Mouse (Mus musculus) mesoderm, embryonic 11.5 days (tissue): Measurements from ENCODE around the gene Mcm2.
A peak's percentile ranks its signal among the peaks of the same experiment; 100 is the strongest.

ENCODE experiments used
- DNase-seq: peaks from one replicate; pipeline ENCODE4 v3.0.0-alpha.2; 2012; ENCODE audit warnings: low read depth, low spot score

The Mcm2 gene

GRCm38 (mm10) chr6:88889410-88890042 lies 9.1 kb downstream of the Mcm2 start:
- no peak for DNase-seq

GRCm38 (mm10) chr6:88886417-88886967 lies 12.1 kb downstream of the Mcm2 start:
- no peak for DNase-seq

- no peak for DNase-seq
These were observed 12.8 kb downstream of the Mcm2 start for GRCm38 (mm10) chr6:88885644-88886416.

DNA sequence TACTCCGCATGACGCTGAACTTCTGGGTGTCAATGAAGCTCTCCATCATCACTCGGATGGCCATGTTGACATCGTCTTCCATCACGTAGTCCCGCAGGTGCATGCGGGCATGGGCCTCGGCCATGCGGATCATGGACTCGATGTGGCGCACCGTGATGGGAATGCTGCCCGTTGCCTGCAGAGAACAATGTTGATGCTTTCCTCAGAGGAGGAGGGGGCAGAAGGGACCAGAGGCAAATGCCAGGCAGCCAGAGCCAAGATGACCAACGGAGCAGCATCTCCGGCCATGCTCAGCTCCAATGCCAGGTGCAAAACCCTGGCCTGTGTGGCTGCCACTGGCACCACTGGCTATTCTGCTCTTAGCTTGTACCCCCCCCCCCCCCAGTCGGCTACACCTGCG lies 13.9 kb downstream of the Mcm2 start:
- DNase-seq, result no peak

DNA sequence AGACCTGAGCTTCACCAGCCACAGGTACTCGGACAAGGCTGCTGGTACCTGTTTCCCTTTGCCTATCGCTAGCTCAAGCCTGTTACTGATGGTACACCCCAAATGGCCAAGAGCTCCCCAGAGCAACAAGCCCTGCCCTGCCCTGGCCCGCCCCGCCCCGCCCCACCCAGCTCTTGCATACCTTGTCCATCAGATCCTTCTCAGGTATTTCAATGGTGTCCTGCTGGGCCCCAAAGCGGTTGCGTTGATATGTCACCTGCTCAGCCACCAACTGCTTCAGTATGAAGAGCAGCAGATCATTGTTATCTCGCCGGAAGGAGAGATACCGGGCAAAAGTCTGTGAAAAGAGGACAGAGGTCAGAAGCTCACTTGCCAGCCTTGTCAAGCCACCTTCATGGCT lies 14.4 kb downstream of the Mcm2 start:
- no peak for DNase-seq

DNA sequence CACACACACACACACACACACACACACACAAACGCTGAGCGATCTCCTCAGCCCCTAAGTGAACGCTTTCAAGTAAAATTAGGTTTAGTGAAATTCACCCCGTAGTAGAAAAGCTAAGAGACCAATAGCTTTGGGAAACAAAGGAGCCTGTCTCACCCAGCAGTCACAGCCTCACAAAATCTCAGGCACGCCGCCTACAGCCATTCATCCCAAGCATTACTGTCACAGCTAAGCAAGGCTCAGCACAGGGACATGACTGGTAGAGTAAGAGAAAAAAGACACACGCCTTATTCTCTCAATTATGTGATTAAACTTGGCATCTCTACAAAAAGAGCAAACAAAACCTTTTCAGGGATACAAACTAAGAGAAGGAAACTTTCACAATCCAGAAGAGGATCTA lies 17.2 kb downstream of the Mcm2 start:
- DNase-seq, result no peak

- DNase-seq, result no peak
These were observed 19.1 kb downstream of the Mcm2 start for GRCm38 (mm10) chr6:88879471-88879870.

DNA sequence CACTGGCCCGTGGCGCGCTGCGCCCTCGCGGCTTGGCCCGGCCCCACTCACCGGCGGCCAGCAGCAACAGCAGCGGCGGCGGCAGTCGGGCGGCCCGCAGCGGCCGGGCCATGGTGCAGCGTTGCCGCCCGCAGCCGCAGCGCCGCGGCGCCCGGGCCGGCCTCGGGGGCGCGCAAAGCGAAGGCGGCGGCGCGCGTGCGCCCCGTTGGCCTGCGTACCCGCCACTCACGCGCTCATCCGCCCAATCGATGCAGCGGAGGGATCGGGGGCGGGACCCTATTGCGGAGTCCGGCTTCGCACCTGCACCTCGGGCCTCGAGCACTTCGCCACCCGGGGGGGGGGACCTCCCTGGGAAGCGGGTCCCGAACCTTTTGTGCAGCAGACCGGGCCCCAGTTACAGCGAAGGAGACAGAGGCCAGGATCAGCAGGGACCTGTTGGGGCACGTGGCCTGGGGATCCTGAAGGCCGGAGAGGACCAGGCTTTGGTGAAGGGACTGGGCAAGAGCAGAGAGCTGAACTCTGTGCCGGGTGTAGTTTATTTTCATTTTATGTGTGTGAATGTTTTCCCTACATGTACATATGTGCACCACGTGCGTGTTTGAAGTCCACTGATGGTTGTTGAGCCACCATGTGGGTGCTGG lies 23.6 kb downstream of the Mcm2 start, which contains the start of gene Podxl2:
Gene Podxl2, minus strand, starts transcription at position 177 of the 641 bp plus-strand sequence.
- peak; percentile 86 for DNase-seq

DNA sequence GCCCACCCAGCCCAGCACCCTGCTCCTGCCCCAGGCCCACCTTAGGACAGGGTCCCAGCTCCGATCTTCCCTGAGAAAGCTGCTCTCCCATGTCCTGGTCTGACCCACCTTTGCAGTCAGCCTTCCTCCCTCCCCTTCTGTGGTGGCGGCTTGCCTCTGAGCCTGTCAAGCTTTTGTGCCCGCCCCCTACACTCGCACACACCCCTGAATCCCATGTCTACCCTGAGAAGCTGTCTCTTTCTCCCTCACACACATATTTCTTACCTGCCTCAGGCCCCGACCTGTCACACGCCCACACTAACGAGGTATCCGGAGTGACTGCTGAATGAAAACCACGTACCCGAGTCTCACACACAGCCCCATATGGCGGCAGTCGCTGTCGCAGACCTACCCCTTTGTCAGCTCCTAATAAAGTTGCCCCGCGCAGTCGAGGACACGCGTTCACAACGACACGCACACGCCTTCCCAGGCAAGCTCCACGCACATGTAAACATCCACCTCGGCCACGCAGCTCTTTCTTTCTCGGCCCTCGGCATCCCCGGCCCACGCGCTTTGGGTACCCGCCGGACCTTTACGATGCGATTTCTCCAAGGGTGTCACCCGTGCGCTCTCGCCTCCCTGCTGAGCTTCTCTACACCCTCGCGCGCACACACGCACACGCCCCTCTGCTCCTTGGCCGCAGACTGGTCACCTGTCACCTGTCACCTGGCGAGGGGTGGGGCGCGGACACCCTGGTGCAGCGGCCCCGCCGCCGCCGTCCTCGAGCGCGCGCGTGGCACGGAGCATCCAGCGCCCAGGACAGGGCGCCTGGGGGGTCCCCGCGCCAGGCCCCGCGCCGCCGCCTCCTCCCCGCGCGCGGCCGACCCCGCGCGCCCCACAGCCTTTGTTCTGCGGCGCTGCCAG lies 24.4 kb downstream of the Mcm2 start:
- no peak for DNase-seq

GRCm38 (mm10) chr6:88872811-88873210 lies 25.8 kb downstream of the Mcm2 start:
- DNase-seq, result no peak

GRCm38 (mm10) chr6:88871546-88871945 lies 27.0 kb downstream of the Mcm2 start:
- DNase-seq, result no peak

DNA sequence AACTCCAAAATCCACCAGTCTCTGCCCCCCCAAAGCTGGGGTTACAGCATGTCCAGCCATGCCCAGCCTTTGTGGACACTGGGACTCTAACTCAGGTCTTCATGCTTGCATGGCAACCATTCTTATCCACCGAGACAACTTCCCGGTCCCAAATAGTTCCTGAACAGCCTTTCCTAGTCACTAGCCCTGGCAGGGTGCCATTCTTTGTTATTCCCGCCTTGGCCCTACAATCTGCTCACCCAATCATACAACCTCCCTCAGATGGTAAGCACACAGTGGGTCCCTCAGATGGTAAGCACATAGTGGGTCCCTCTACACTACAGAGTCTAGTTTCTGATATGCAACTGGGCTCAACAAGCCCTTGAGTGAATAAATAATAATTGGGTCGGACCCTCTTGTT lies 28.0 kb downstream of the Mcm2 start:
- DNase-seq, result no peak

DNA sequence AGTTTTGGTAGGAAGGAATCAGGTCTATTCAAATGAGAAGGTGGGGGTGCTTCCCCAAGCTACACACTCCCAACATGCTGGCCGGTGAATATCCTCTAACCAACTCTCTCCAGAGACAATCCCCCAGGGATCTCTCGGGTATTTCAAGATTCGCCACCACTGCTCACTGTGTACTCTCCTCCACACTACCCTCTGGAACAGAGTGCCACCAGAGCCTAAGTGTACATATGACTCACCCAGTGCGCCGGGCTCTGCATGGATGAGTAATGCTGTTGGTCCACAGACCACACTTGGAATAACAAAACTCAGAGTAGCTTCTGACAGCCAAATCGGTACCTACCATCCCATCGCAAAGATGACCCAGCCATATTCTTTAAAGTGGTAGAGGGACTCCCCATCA lies 29.1 kb downstream of the Mcm2 start:
- DNase-seq, result no peak

- no peak for DNase-seq
These were observed 32.9 kb downstream of the Mcm2 start for GRCm38 (mm10) chr6:88865704-88866103.

- DNase-seq, result peak; percentile 63
These were observed 37.7 kb downstream of the Mcm2 start for GRCm38 (mm10) chr6:88860914-88861313.

GRCm38 (mm10) chr6:88858341-88858740 lies 40.2 kb downstream of the Mcm2 start:
- no peak for DNase-seq

GRCm38 (mm10) chr6:88857830-88858229 lies 40.8 kb downstream of the Mcm2 start:
- no peak for DNase-seq

GRCm38 (mm10) chr6:88857249-88857648 lies 41.3 kb downstream of the Mcm2 start:
- no peak for DNase-seq

GRCm38 (mm10) chr6:88855636-88856035 lies 42.9 kb downstream of the Mcm2 start:
- peak; percentile 84 for DNase-seq

GRCm38 (mm10) chr6:88854509-88854908 lies 44.1 kb downstream of the Mcm2 start:
- no peak for DNase-seq

- DNase-seq, result no peak
These were observed 48.5 kb downstream of the Mcm2 start for GRCm38 (mm10) chr6:88850034-88850433.
